Comparison of ENCODE assay signal across 10 mouse cellular contexts in the genomic region with DNA sequence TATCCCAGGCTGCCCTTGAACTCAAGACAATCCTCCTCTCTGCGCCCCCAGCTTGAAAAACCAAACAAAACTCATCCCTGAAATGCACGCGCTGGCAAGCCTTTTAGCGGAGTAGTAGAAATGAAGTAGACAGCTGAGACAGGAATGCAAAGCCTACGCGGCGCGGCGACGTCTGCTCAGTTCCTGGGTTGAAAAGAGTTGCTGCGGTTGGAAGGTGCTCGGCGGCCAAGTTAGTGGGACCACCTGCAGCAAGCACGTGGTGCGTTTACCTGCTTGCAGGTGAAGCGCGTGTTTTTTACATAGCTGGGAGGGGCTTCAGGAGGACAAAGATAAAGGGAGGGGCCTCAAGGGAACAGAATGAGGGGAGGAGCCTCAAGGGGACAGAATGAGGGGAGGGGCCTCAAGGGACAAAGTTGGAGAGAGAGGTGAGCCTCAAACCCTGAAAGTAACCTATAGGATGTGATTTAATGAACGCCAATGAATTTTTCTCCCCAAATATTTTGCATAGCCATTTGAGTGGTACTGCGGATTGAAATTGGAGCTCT. TPM values are rescaled to one million over a fixed set of nuclear protein-coding genes. Genes with fewer than 3 reads are reported as not detected.
DNase-seq lines count a peak whose midpoint lies in the region; ATAC-seq and TF ChIP-seq lines count a peak whose summit lies in the region.
"Had no signal": no experiment of that assay in that cellular context is flagged by ENCODE, and none has a peak within 500 bp of the region (broad histone marks: within the 10 kb centered on the region; RNA-seq: fewer than 3 reads in every experiment).

No protein-coding gene starts in this region.

- TF ChIP-seq CTCF in lung, embryonic 14.5 days (IDR thresholded peaks at IDR 0.05; ENCODE audit: low read depth): no peak

- 0 out of 2 replicates have a peak overlapping the region, but pooled peaks have one; percentile 3 for H3K4me3 ChIP-seq in lung, embryonic 14.5 days (ENCODE audit: low read depth, low read length)
- H3K4me3 ChIP-seq in embryonic facial prominence, embryonic 14.5 days (ENCODE audit: low read depth, low read length): no peak overlapping the region
- peak overlapping the region; percentile 23 for H3K4me3 ChIP-seq in liver, embryonic 13.5 days (replicated peaks)

- H3K27ac ChIP-seq in lung, embryonic 14.5 days (ENCODE audit: low read depth): no peak overlapping the region
- no peak overlapping the region for H3K27ac ChIP-seq in embryonic facial prominence, embryonic 14.5 days (replicated peaks; ENCODE audit: low read depth, low read length)
- no peak overlapping the region for H3K27ac ChIP-seq in liver, embryonic 13.5 days

- WGBS in lung, embryonic 14.5 days: 10% methylated on average over 19 of the region's 19 CpGs
- 8% methylated on average over 19 of the region's 19 CpGs for WGBS in embryonic facial prominence, embryonic 14.5 days
- 17% methylated on average over 19 of the region's 19 CpGs for WGBS in liver, embryonic 13.5 days (ENCODE audit: insufficient replicate concordance)

- no peaks in the 10 kb centered on the region for H3K36me3 ChIP-seq in lung, embryonic 14.5 days (ENCODE audit: insufficient read depth)
- H3K36me3 ChIP-seq in embryonic facial prominence, embryonic 14.5 days (ENCODE audit: control insufficient read depth, insufficient read depth, low read length): no peaks in the 10 kb centered on the region
- H3K36me3 ChIP-seq in liver, embryonic 13.5 days: no peaks in the 10 kb centered on the region

- DNase-seq in embryo, embryonic 10 days (ENCODE audit: low spot score): peak; percentile 37
- DNase-seq in embryo, embryonic 11 days: no peak
- DNase-seq in lung, embryonic 14.5 days: no peak
- DNase-seq in lung, postnatal 4 days: no peak
- peak; percentile 60 for DNase-seq in embryonic facial prominence, embryonic 14.5 days (ENCODE audit: low spot score)
- no peak for DNase-seq in liver, embryonic 13.5 days
- no peak for DNase-seq in layer of hippocampus, adult 8-10 months (ENCODE audit: low spot score in 2 of 2)
- DNase-seq in spleen, adult 18-20 months: no peak
- DNase-seq: cerebellum, adult 11 months; kidney, postnatal 14 days had no signal

- H3K9me3 ChIP-seq in lung, embryonic 14.5 days (ENCODE audit: low read depth, low read length): no peaks in the 10 kb centered on the region
- H3K9me3 ChIP-seq in embryonic facial prominence, embryonic 14.5 days (ENCODE audit: control insufficient read depth, low read length): no peaks in the 10 kb centered on the region
- H3K9me3 ChIP-seq in liver, embryonic 13.5 days (replicated peaks): no peaks in the 10 kb centered on the region

- H3K9ac ChIP-seq in lung, embryonic 14.5 days: no peak overlapping the region
- no peak overlapping the region for H3K9ac ChIP-seq in embryonic facial prominence, embryonic 14.5 days (ENCODE audit: low read depth, low read length)
- 0 out of 2 replicates have a peak overlapping the region, but pooled peaks have one; percentile 29 for H3K9ac ChIP-seq in liver, embryonic 13.5 days

- peaks cover 7% of the 10 kb centered on the region; the same call in 1 of the 2 replicates for H3K4me1 ChIP-seq in lung, embryonic 14.5 days (ENCODE audit: insufficient read depth)
- peaks cover 5% of the 10 kb centered on the region for H3K4me1 ChIP-seq in embryonic facial prominence, embryonic 14.5 days (ENCODE audit: control insufficient read depth, insufficient read depth, low read length)
- H3K4me1 ChIP-seq in liver, embryonic 13.5 days (replicated peaks): peaks cover 51% of the 10 kb centered on the region

- ATAC-seq in lung, embryonic 14.5 days (ENCODE audit: insufficient read depth): no peak
- no peak for ATAC-seq in embryonic facial prominence, embryonic 14.5 days (ENCODE audit: low read depth)
- no peak for ATAC-seq in liver, embryonic 13.5 days (ENCODE audit: low read depth)

- H3K27me3 ChIP-seq in lung, embryonic 14.5 days (ENCODE audit: insufficient read depth, low read length): peaks cover 45% of the 10 kb centered on the region
- H3K27me3 ChIP-seq in embryonic facial prominence, embryonic 14.5 days (replicated peaks; ENCODE audit: control insufficient read depth, insufficient read depth, low read length): peaks cover 55% of the 10 kb centered on the region
- peaks cover 60% of the 10 kb centered on the region for H3K27me3 ChIP-seq in liver, embryonic 13.5 days

- peak overlapping the region; percentile 49 for H3K4me2 ChIP-seq in lung, embryonic 14.5 days
- H3K4me2 ChIP-seq in embryonic facial prominence, embryonic 14.5 days (ENCODE audit: low read depth, low read length): peak overlapping the region; percentile 21
- H3K4me2 ChIP-seq in liver, embryonic 13.5 days: peak overlapping the region; percentile 52

RNA-seq across cellular contexts. Expression of a gene that starts 3.1 kb away (rescaled TPM):
- polyA plus RNA-seq in lung, embryonic 14.5 days (2014; fragmentation: Nextera tagmentation; extraction: Ambion mirVana): 8.5 and 9.5 TPM in 2 replicates
- polyA plus RNA-seq in embryonic facial prominence, embryonic 14.5 days (2014; fragmentation: Nextera tagmentation; extraction: Ambion mirVana): 8.4 and 12.2 TPM in 2 replicates
- polyA plus RNA-seq in liver, embryonic 13.5 days (2015; fragmentation: Nextera tagmentation; extraction: Ambion mirVana): 4.0 and 4.2 TPM in 2 replicates
- 10 to 100 TPM in 1 of 4 experiments, 1 to 10 TPM in 3; 4.9 to 10.4 (median 7.9) TPM for total RNA-seq in layer of hippocampus, adult 8-10 months (2022)

RNA-seq across cellular contexts. Expression of a gene that starts 7.1 kb away (rescaled TPM):
- 1.0 and 1.3 TPM in 2 replicates for polyA plus RNA-seq in lung, embryonic 14.5 days (2014; fragmentation: Nextera tagmentation; extraction: Ambion mirVana)
- 2.0 and 3.1 TPM in 2 replicates for polyA plus RNA-seq in embryonic facial prominence, embryonic 14.5 days (2014; fragmentation: Nextera tagmentation; extraction: Ambion mirVana)
- polyA plus RNA-seq in liver, embryonic 13.5 days (2015; fragmentation: Nextera tagmentation; extraction: Ambion mirVana): 0.12 and 0.16 TPM in 2 replicates
- under 1 TPM in 3 of 4 experiments, not detected in 1; 0.18 to 0.34 (median 0.23) TPM for total RNA-seq in layer of hippocampus, adult 8-10 months (2022)

RNA-seq across cellular contexts. Expression of a gene that starts 20.3 kb away (rescaled TPM):
- polyA plus RNA-seq in lung, embryonic 14.5 days (2014; fragmentation: Nextera tagmentation; extraction: Ambion mirVana): 17.1 and 19.3 TPM in 2 replicates
- polyA plus RNA-seq in embryonic facial prominence, embryonic 14.5 days (2014; fragmentation: Nextera tagmentation; extraction: Ambion mirVana): 13.8 and 15.5 TPM in 2 replicates
- polyA plus RNA-seq in liver, embryonic 13.5 days (2015; fragmentation: Nextera tagmentation; extraction: Ambion mirVana): 4.0 and 4.2 TPM in 2 replicates
- 10 to 100 TPM; 77.8 to 96.0 (median 89.6) TPM for total RNA-seq in layer of hippocampus, adult 8-10 months (2022)

RNA-seq across cellular contexts. Expression of a gene that starts 26.8 kb away (rescaled TPM):
- polyA plus RNA-seq in lung, embryonic 14.5 days (2014; fragmentation: Nextera tagmentation; extraction: Ambion mirVana): 4.5 and 5.5 TPM in 2 replicates
- 3.9 and 4.3 TPM in 2 replicates for polyA plus RNA-seq in embryonic facial prominence, embryonic 14.5 days (2014; fragmentation: Nextera tagmentation; extraction: Ambion mirVana)
- polyA plus RNA-seq in liver, embryonic 13.5 days (2015; fragmentation: Nextera tagmentation; extraction: Ambion mirVana): 3.2 and 3.9 TPM in 2 replicates
- total RNA-seq in layer of hippocampus, adult 8-10 months (2022): 10 to 100 TPM; 17.9 to 21.8 (median 19.6) TPM

RNA-seq across cellular contexts. Expression of a gene that starts 43.1 kb away (rescaled TPM):
- 2,161 and 2,216 TPM in 2 replicates for polyA plus RNA-seq in lung, embryonic 14.5 days (2014; fragmentation: Nextera tagmentation; extraction: Ambion mirVana)
- 1,523 and 1,643 TPM in 2 replicates for polyA plus RNA-seq in embryonic facial prominence, embryonic 14.5 days (2014; fragmentation: Nextera tagmentation; extraction: Ambion mirVana)
- 1,202 and 1,287 TPM in 2 replicates for polyA plus RNA-seq in liver, embryonic 13.5 days (2015; fragmentation: Nextera tagmentation; extraction: Ambion mirVana)
- total RNA-seq in layer of hippocampus, adult 8-10 months (2022): 100 to 1,000 TPM; 488 to 526 (median 515) TPM

Comparison
In these comparisons a context has a peak if more than half of its experiments do, and no peak if none do; other contexts are left out.
1. DNase-seq: peak in embryo, embryonic 10 days (single experiment) and embryonic facial prominence, embryonic 14.5 days (single experiment); none in embryo, embryonic 11 days (single experiment), lung, embryonic 14.5 days (single experiment), lung, postnatal 4 days (0 of 2), liver, embryonic 13.5 days (single experiment), layer of hippocampus, adult 8-10 months (0 of 2) and spleen, adult 18-20 months (0 of 2).
2. Peak in every context shown above with its lines, with median percentiles within 50 percentile points of each other: H3K4me2 ChIP-seq.